Mouse (Mus musculus) urinary bladder, adult 18-20 months (tissue): ENCODE data around the gene Pitpnc1.
A peak's percentile ranks its signal among the peaks of the same experiment; 100 is the strongest.

ENCODE experiments used
- DNase-seq, 2 experiments: peaks; one replicate each; pipeline ENCODE4 v3.0.0; 2022; ENCODE audit warnings: low spot score in 2 of 2, mixed read lengths in 2 of 2

Pitpnc1 gene

DNA sequence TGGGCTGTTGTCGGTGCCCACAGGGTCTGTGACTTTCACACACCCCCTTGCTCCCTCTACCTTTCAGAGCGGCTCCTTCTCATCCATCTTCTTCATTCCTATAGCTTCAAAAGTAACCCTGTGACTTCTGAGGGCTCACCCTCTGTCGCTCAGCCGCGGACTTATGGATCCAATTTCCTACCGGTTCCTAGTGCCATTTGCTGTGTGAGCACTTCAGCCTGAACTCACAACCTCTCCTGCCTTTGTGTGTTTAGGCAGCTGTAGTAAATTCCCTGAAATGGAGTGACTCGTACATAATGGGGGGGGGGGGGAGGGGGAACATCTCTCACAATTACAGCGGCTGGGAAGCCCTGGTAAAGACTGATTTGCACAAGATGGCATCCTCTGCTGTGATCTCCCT lies 191.2 kb downstream of the Pitpnc1 start:
- DNase-seq = no peak

DNA sequence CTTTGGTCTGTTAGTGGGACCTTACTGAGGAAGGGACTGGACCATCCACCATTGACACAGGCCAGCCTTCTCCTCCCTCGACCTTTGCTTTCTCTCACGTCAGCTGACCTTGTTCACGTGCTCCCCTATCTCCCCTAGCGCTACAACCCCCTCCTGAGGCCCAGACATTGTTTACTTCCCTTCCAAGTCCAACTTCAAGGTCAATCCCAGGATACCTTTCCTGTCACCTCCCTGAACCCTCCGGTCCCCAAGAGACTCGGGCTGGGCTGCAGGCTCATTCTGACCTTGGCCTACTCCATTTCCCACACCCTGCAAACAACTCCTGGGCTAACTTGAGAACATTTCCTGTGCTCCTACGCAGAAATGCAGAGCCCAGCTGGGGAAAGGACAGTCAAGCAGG lies 193.6 kb downstream of the Pitpnc1 start:
- DNase-seq = no peak

- no peak for DNase-seq
Observed at GRCm38 (mm10) chr11:107276337-107276736, 194.2 kb downstream of the Pitpnc1 start.

DNA sequence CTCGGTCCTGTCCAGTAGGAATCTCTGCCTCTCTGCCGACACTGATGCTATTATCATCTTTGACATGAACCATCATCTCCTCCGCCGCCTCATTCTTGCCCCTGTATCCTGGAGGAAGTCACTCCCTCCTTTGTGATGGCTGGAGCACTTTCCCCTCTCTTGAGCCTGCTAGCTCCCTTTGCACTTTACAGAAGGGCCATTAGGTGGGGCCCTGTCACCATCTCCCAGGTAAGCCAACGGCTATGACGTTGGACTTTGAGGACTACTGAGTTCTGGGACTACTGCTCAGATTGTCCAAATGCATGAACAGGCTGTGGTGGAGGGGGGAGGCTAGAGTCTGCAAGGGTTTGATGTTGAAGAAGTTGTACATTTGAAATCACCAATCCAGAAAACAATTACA lies 194.6 kb downstream of the Pitpnc1 start:
- peak; percentile 16 for DNase-seq

- DNase-seq = no peak
Observed at GRCm38 (mm10) chr11:107274206-107274605, 196.3 kb downstream of the Pitpnc1 start.

GRCm38 (mm10) chr11:107272351-107272975 lies 198.0 kb downstream of the Pitpnc1 start:
- DNase-seq = no peak

GRCm38 (mm10) chr11:107270564-107270963 lies 199.9 kb downstream of the Pitpnc1 start:
- DNase-seq = no peak

GRCm38 (mm10) chr11:107267522-107267921 lies 203.0 kb downstream of the Pitpnc1 start:
- no peak for DNase-seq

GRCm38 (mm10) chr11:107265861-107266260 lies 204.6 kb downstream of the Pitpnc1 start:
- no peak for DNase-seq

GRCm38 (mm10) chr11:107264889-107265615 lies 205.4 kb downstream of the Pitpnc1 start:
- no peak for DNase-seq

DNA sequence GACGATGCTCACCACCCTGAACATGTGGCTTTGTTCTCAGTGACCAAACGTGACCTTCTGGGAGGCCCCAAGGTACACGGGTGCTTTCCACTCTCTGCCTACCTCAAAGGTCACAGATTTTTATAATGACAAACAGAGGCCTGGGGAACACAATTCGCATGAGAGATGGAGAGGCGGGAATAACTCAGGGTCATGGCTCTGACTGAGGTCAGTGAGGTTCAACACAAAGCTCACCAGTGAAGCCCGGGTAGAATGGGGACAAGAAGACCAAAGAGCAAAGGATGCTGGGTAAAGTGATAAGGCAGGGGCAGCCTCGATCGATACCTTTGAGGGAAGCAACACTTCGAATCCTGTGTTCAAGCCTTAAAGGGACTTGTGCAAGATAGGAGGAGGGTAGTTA lies 206.7 kb downstream of the Pitpnc1 start:
- DNase-seq = no peak

DNA sequence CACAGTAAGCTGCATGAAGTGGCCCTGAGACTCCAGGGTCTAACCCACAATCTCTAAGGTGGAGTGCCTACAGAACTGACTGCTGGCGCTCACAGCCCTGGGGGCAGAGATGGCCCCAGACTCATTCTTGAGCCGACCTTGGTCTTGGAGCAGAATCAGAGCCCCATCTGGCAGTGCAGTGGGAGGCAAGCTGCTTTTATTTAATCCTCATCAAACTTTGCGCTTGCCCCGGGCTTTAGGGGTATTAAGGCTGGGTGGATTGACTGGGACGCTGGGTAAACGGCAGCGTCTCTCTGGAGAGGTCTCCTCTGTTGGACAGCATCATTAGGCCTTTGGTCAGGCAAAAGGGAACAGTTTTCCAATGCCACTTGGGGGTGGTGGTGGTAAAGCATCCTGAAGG lies 211.1 kb downstream of the Pitpnc1 start:
- no peak for DNase-seq

DNA sequence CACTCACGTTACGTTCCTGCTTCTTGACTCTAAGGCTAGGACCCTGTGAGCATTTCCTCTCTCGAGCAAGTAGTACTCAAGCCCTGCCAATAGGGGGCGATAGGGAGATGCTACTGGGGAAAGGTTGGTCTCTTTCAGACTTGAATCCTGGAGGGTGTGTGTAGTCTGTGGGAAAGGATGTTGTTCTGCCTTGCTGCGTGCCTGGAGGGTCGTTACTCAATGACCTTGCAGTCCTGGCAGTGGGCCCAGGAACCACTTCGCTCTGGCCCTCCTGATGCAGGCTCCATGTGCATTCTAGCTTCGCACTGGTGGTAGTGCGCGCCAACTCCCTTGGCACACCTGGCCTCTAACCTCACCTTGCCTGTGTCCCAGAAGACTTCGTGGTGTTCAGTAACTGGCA lies 215.3 kb downstream of the Pitpnc1 start:
- DNase-seq = no peak

GRCm38 (mm10) chr11:107254181-107254580 lies 216.3 kb downstream of the Pitpnc1 start:
- no peak for DNase-seq

DNA sequence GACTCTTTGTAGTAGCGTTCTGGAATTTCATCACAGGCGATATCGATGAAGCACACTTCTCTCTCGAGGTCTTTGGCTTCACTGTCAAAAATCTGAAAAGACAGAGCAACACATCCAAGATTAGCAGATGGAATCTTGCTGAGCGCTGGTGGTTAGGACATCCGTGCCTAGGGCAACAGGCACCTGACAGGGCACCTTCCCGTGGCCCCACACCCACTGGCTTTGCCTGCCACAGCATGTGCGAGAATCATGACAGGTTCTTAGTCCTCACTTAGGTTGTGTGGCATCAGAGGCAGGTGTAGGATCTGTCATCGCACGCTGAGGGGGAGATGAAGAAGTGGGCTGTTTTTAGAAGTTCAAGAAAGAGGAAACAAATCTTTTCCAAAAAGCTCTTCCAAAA lies 218.5 kb downstream of the Pitpnc1 start:
- no peak for DNase-seq

DNA sequence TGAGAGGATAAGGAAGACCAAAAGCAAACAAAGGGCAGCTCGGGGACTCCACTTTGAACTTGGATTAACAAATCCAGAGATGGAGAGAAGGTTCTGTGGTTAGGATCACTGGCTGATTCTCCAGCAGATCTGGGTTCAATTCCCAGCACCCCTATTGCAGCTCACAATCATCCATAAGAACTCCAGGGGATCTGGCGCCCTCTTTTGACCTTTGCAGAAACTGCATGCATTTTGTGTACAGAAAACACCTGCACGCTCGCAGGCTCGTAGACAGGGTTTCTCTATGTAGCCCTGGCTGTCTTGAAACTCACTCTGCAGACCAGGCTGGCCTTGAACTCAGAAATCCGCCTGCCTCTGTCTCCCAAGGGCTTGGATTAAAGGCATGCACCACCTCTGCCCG lies 219.0 kb downstream of the Pitpnc1 start:
- DNase-seq = no peak

GRCm38 (mm10) chr11:107250882-107251281 lies 219.6 kb downstream of the Pitpnc1 start:
- no peak for DNase-seq

- DNase-seq = no peak
Observed at GRCm38 (mm10) chr11:107248753-107249152, 221.7 kb downstream of the Pitpnc1 start.

DNA sequence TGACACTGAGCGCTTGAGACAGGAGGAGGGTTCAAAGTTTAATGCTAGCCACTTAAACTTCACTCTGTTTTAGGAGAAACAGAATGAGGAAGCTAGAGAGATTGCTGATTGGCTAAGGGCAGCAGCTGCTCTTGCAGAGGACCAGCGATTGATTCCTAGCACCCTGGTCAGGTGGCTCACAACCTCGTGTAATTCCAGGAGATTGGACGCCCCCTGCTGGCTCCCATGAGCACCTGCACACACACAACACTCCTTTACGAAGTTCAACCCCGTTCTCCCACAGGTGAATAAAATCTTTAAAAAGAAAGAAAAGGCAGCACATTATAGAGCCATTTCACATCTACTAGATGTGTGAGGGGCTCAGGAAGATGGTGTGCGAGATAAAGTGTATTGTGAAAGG lies 224.8 kb downstream of the Pitpnc1 start:
- no peak for DNase-seq

- DNase-seq = no peak
Observed at GRCm38 (mm10) chr11:107243126-107243525, 227.4 kb downstream of the Pitpnc1 start.

DNA sequence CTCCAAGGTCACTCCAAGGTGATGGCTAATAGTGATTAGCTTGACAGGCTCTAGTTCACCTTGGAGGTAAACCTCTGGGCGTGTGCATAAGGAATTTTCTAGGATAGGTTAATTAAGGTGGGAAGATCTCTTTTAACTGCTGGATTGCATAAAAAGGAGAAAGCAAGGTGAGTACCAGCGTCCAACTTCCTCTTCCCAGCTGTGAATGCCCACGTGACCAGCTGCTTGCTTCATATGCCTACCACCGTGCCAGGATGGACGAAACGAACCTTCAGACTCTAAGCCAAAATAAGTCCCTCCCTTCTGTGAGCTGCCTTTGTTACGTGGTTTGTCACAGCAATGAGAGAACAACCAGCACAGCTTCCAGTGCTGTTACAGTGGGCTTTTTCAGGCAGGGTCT lies 228.8 kb downstream of the Pitpnc1 start:
- DNase-seq = no peak

- no peak for DNase-seq
Observed at GRCm38 (mm10) chr11:107238506-107238905, 232.0 kb downstream of the Pitpnc1 start.

DNA sequence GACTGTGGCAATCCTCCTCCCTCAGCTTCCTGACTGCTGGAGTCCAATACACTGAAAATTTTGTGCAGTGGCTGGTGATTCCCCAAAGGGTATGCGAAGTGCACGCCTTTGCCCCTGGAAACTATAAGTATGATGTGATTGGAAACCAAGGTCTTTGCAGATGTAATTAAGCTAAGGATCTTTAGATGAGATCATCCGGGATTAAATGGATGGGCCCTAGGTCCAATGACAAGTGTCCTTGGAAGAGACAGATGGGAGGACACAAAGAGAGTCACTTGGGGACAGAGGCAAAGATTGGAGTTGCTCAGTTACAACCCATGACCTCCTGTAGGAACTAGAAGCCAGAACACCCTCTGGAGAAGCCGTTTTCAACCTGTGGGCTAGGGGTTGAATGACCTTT lies 233.0 kb downstream of the Pitpnc1 start:
- DNase-seq = no peak
